Mouse (Mus musculus) neural tube, embryonic 14.5 days (tissue): Measurements from ENCODE around the gene Wdr47. TPM values are rescaled to one million over a fixed set of nuclear protein-coding genes. Genes with fewer than 3 reads are reported as not detected.
"Not testable (repeated sequence)": the region's sequence is repeated elsewhere in the genome, so short reads cannot be mapped to it uniquely, and the experiment has no call there.

Source experiments
- ATAC-seq: fragments of 200-750 bp; cut with Nextera tagmentation; 2 replicates; pipeline ENCODE4 v1.8.0; 2017; ENCODE audit warnings: low read depth, mild to moderate bottlenecking, moderate TSS enrichment, moderate library complexity
- H3K27ac ChIP-seq: fragments of 300-500 bp; sonication (generic); 2 replicates; pipeline ENCODE4 v1.5.1; 2014; ENCODE audit warnings: low read depth, mild to moderate bottlenecking, control low read depth, low read length, moderate library complexity, mixed read lengths
- H3K27me3 ChIP-seq: fragments of 300-500 bp; sonication (generic); 2 replicates; pipeline ENCODE4 v1.6.1; 2014; ENCODE audit warnings: low read length; ENCODE audit not compliant: control insufficient read depth, insufficient read depth
- H3K36me3 ChIP-seq: fragments of 300-500 bp; sonication (generic); 2 replicates; pipeline ENCODE4 v1.6.1; 2014; ENCODE audit warnings: low read length, mixed read lengths; ENCODE audit not compliant: control insufficient read depth, insufficient read depth
- H3K4me1 ChIP-seq: fragments of 300-500 bp; sonication (generic); 2 replicates; pipeline ENCODE4 v1.6.1; 2014; ENCODE audit warnings: low read length; ENCODE audit not compliant: control insufficient read depth, insufficient read depth
- H3K4me2 ChIP-seq: fragments of 300-500 bp; sonication (generic); 2 replicates; pipeline ENCODE4 v1.6.1; 2014; ENCODE audit warnings: mild to moderate bottlenecking, low read depth, low read length, control low read depth
- H3K4me3 ChIP-seq: fragments of 300-500 bp; sonication (generic); 2 replicates; pipeline ENCODE4 v1.5.1; 2014; ENCODE audit warnings: low read depth, low read length, control low read depth, mixed read lengths
- H3K9ac ChIP-seq: fragments of 300-500 bp; sonication (generic); replicated peaks from 2 replicates; pipeline ENCODE4 v1.6.1; 2014; ENCODE audit warnings: low read depth, mild to moderate bottlenecking, control low read depth, low read length, mixed read lengths
- H3K9me3 ChIP-seq: fragments of 300-500 bp; sonication (generic); 2 replicates; pipeline ENCODE4 v1.6.1; 2016; ENCODE audit warnings: low read length; ENCODE audit not compliant: control insufficient read depth
- WGBS: fragments of 180-500 bp; shearing (Covaris S2); extraction: QIAGEN DNeasy Blood & Tissue Kit; methylation state at CpG from one replicate; pipeline ENCODE4 v1.1.7; 2014; 5-methylcytosine and 5-hydroxymethylcytosine counted together
- polyA plus RNA-seq: library from polyadenylated mRNA; unstranded; fragments of >200 nt; fragmentation: Nextera tagmentation; extraction: Ambion mirVana; gene quantifications from 2 replicates; pipeline ENCODE4 v1.2.1, GENCODE M21; 2014

The Wdr47 gene
- polyA plus RNA-seq, 1 experiment from 2014 or later = 113 TPM

GRCm38 (mm10) chr3:108591530-108592522, 747 bp downstream of the Wdr47 start:
- Histone ChIP-seq H3K4me2 (peak overlapping the region; percentile 71), H3K4me1 (peaks cover 3% of the 10 kb centered on the region; the same call in 1 of the 2 replicates), H3K27me3 (no peaks in the 10 kb centered on the region), H3K36me3 (no peaks in the 10 kb centered on the region), H3K9me3 (no peaks in the 10 kb centered on the region), H3K9ac (peak overlapping the region; percentile 92), H3K4me3 (peak overlapping the region; percentile 95), H3K27ac (peak overlapping the region; percentile 93)
- ATAC-seq = peak; percentile 84
- under 1% methylated on average over 59 of the region's 61 CpGs for WGBS

- Histone ChIP-seq H3K36me3 (peaks cover 9% of the 10 kb centered on the region), H3K4me3 (no peak overlapping the region), H3K9me3 (no peaks in the 10 kb centered on the region), H3K4me2 (no peak overlapping the region), H3K27ac (no peak overlapping the region), H3K4me1 (no peaks in the 10 kb centered on the region), H3K27me3 (no peaks in the 10 kb centered on the region), H3K9ac (no peak overlapping the region)
- WGBS = 63% methylated on average over 3 of the region's 3 CpGs
- ATAC-seq = no peak
These were observed 17.8 kb downstream of the Wdr47 start for GRCm38 (mm10) chr3:108608906-108609305.

- Histone ChIP-seq H3K4me2 (no peak overlapping the region), H3K9me3 (no peaks in the 10 kb centered on the region), H3K36me3 (peaks cover 21% of the 10 kb centered on the region), H3K4me3 (no peak overlapping the region), H3K27ac (no peak overlapping the region), H3K27me3 (no peaks in the 10 kb centered on the region), H3K4me1 (no peaks in the 10 kb centered on the region), H3K9ac (no peak overlapping the region)
- no peak for ATAC-seq
- WGBS = 92% methylated on average over 5 of the region's 5 CpGs
These were observed 43.7 kb downstream of the Wdr47 start for GRCm38 (mm10) chr3:108634761-108635160.

GRCm38 (mm10) chr3:108639412-108639811, 48.3 kb downstream of the Wdr47 start:
- no peaks in the 10 kb centered on the region for H3K27me3 ChIP-seq
- H3K4me2 ChIP-seq = no peak overlapping the region
- no peaks in the 10 kb centered on the region for H3K4me1 ChIP-seq
- H3K36me3 ChIP-seq = peaks cover 28% of the 10 kb centered on the region
- no peak for ATAC-seq
- H3K9me3 ChIP-seq = no peaks in the 10 kb centered on the region
- no peak overlapping the region for H3K9ac ChIP-seq
- WGBS = 60% methylated on average over 4 of the region's 4 CpGs
- no peak overlapping the region for H3K27ac ChIP-seq
- no peak overlapping the region for H3K4me3 ChIP-seq

GRCm38 (mm10) chr3:108640998-108641397, 49.9 kb downstream of the Wdr47 start:
- H3K4me2 ChIP-seq = no peak overlapping the region
- H3K9ac ChIP-seq = no peak overlapping the region
- 85% methylated on average over 4 of the region's 4 CpGs for WGBS
- no peaks in the 10 kb centered on the region for H3K4me1 ChIP-seq
- H3K27ac ChIP-seq = no peak overlapping the region
- no peaks in the 10 kb centered on the region for H3K27me3 ChIP-seq
- peaks cover 33% of the 10 kb centered on the region for H3K36me3 ChIP-seq
- ATAC-seq = no peak
- H3K9me3 ChIP-seq = no peaks in the 10 kb centered on the region
- no peak overlapping the region for H3K4me3 ChIP-seq

GRCm38 (mm10) chr3:108644856-108645255, 53.8 kb downstream of the Wdr47 start:
- no peak overlapping the region for H3K4me3 ChIP-seq
- H3K9ac ChIP-seq = no peak overlapping the region
- 95% methylated on average over 3 of the region's 3 CpGs for WGBS
- H3K4me1 ChIP-seq = no peaks in the 10 kb centered on the region
- H3K9me3 ChIP-seq = no peaks in the 10 kb centered on the region
- peaks cover 26% of the 10 kb centered on the region for H3K36me3 ChIP-seq
- no peak overlapping the region for H3K4me2 ChIP-seq
- no peak for ATAC-seq
- H3K27me3 ChIP-seq = no peaks in the 10 kb centered on the region
- H3K27ac ChIP-seq = no peak overlapping the region

- Histone ChIP-seq H3K27me3 (no peaks in the 10 kb centered on the region), H3K36me3 (peaks cover 24% of the 10 kb centered on the region), H3K4me1 (no peaks in the 10 kb centered on the region), H3K9me3 (no peaks in the 10 kb centered on the region), H3K4me2 (no peak overlapping the region), H3K4me3 (no peak overlapping the region), H3K27ac (no peak overlapping the region), H3K9ac (no peak overlapping the region)
- WGBS = 44% methylated on average over 7 of the region's 7 CpGs
- peak; percentile 57; the same call in 1 of the 2 replicates for ATAC-seq
These were observed 55.0 kb downstream of the Wdr47 start for GRCm38 (mm10) chr3:108646036-108646435.

- peaks cover 22% of the 10 kb centered on the region for H3K36me3 ChIP-seq
- H3K9ac ChIP-seq, ATAC-seq, H3K27me3 ChIP-seq, H3K4me1 ChIP-seq, H3K4me3 ChIP-seq, H3K27ac ChIP-seq, H3K4me2 ChIP-seq, H3K9me3 ChIP-seq: not testable (repeated sequence)
- WGBS = 50% methylated on average over 5 of the region's 5 CpGs
These were observed 56.6 kb downstream of the Wdr47 start for GRCm38 (mm10) chr3:108647681-108648080.

- Histone ChIP-seq H3K9ac (no peak overlapping the region), H3K36me3 (no peaks in the 10 kb centered on the region), H3K27me3 (no peaks in the 10 kb centered on the region), H3K4me2 (no peak overlapping the region), H3K4me3 (no peak overlapping the region), H3K4me1 (peaks cover 10% of the 10 kb centered on the region), H3K9me3 (no peaks in the 10 kb centered on the region), H3K27ac (no peak overlapping the region)
- no peak for ATAC-seq
- WGBS = 23% methylated on average over 9 of the region's 9 CpGs
These were observed 62.0 kb downstream of the Wdr47 start for GRCm38 (mm10) chr3:108652866-108653642.
